Mouse (Mus musculus) embryonic facial prominence, embryonic 10.5 days (tissue): ENCODE measurements around the gene Senp2. TPM values are rescaled to one million over a fixed set of nuclear protein-coding genes. Genes with fewer than 3 reads are reported as not detected.

Experiments
- DNase-seq: peaks from one replicate; pipeline ENCODE4 v3.0.0-alpha.2; 2017; ENCODE audit warnings: low spot score
- H3K27ac ChIP-seq: fragments of 300-500 bp; sonication (generic); replicated peaks from 2 replicates; pipeline ENCODE4 v1.5.1; 2016; ENCODE audit warnings: mild to moderate bottlenecking
- H3K27me3 ChIP-seq: fragments of 300-500 bp; sonication (generic); replicated peaks from 2 replicates; pipeline ENCODE4 v1.6.1; 2016; ENCODE audit warnings: low read depth, mild to moderate bottlenecking; ENCODE audit not compliant: poor library complexity, severe bottlenecking
- H3K36me3 ChIP-seq: fragments of 300-500 bp; sonication (generic); replicated peaks from 2 replicates; pipeline ENCODE4 v1.6.1; 2016; ENCODE audit warnings: mild to moderate bottlenecking, moderate library complexity
- H3K4me1 ChIP-seq: fragments of 300-500 bp; sonication (generic); 2 replicates; pipeline ENCODE4 v1.6.1; 2016
- H3K4me3 ChIP-seq: fragments of 300-500 bp; sonication (generic); 2 replicates; pipeline ENCODE4 v1.5.1; 2016; ENCODE audit warnings: mild to moderate bottlenecking, moderate library complexity
- H3K9me3 ChIP-seq: fragments of 300-500 bp; sonication (generic); 2 replicates; pipeline ENCODE4 v1.6.1; 2016; ENCODE audit warnings: mild to moderate bottlenecking
- WGBS: fragments of 180-500 bp; shearing (Covaris S2); methylation state at CpG from one replicate; pipeline ENCODE4 v1.1.7; 2016; 5-methylcytosine and 5-hydroxymethylcytosine counted together
- polyA plus RNA-seq: library from polyadenylated mRNA; unstranded; fragments of >200 nt; fragmentation: Nextera tagmentation; extraction: Ambion mirVana; gene quantifications from 2 replicates; pipeline ENCODE4 v1.2.1, GENCODE M21; 2016

The Senp2 gene
- polyA plus RNA-seq, 1 experiment from 2014 or later, result 69.1 TPM

DNA sequence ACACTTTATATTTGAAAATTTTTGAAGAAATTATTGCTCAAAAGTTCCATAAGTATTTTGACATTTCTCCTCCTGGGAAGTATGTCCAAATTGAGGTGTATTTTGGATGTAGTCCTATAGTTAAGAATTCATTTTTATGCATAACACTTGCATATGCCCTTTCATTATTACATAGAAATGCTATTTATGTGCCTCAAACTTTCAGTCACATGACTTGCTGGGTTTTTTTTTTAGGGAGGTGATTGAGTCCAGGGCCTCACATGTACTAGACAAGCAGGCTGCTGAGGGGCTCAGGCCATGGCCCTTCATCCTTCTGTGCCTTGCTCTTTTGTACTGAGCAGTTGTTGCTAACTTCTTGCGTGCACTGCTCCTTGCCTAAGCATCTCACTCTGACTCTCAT lies 30.7 kb downstream of the Senp2 start:
- Histone ChIP-seq H3K4me3 (no peak overlapping the region), H3K4me1 (no peaks in the 10 kb centered on the region), H3K36me3 (peaks cover 90% of the 10 kb centered on the region), H3K27ac (no peak overlapping the region), H3K9me3 (no peaks in the 10 kb centered on the region), H3K27me3 (no peaks in the 10 kb centered on the region)
- no peak for DNase-seq
- WGBS, result 97% methylated on average over 1 of the region's 1 CpGs

GRCm38 (mm10) chr16:22043830-22044229 lies 34.5 kb downstream of the Senp2 start:
- no peak for DNase-seq
- Histone ChIP-seq H3K4me1 (no peaks in the 10 kb centered on the region), H3K27me3 (no peaks in the 10 kb centered on the region), H3K9me3 (no peaks in the 10 kb centered on the region), H3K4me3 (no peak overlapping the region), H3K27ac (no peak overlapping the region), H3K36me3 (peaks cover 97% of the 10 kb centered on the region)
- WGBS, result 89% methylated on average over 4 of the region's 4 CpGs

DNA sequence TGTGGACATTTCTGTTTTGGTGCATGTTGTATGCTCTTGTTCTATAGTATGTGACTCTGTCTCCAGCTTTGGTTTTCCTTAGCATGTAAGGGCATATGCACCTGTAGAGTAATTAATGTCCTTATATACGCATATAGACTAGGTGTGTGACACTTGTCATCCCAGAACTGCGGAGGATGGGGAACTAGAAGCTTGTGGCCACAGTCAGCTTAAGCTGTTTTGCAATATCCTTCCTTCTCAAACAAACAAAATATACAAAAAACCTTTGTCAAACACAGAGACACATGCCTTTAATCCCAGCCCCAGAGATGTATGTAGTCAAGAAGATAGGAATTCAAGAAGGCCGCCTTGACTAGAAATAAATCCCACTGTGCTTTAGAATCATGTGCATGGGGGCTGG lies 36.6 kb downstream of the Senp2 start:
- no peak for DNase-seq
- Histone ChIP-seq H3K36me3 (peaks cover 82% of the 10 kb centered on the region), H3K4me1 (no peaks in the 10 kb centered on the region), H3K27ac (no peak overlapping the region), H3K4me3 (no peak overlapping the region), H3K9me3 (no peaks in the 10 kb centered on the region), H3K27me3 (no peaks in the 10 kb centered on the region)
- 96% methylated on average over 3 of the region's 3 CpGs for WGBS

DNA sequence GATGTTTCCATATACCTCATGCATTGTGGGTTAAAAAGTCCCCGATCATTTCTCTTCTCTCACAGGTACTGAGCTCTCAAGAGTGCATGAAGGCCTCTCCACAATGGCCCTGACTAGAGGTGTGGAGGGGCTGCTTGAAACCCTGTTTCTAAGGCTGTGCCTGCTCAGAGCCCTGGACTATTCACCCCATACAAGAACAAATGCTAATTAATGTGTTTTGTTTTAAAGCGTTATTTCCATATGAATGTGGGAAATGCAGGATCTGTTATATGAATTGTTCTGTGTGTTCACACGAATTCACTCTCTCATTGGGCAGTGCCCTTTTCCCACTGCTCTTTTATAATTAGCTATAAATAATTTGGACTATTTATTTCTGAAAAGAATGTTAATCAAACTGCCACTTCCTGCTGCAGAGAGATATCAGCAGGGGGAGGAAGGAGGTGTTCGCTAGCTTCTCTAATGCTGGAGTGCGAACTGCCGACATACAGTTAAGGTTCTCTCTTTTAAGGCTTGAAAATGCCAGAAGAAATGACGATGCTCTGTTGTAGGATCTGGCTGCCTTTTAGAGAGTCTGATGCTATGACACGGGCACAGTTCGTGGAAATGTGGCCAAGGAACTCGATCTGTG lies 37.6 kb downstream of the Senp2 start:
- H3K9me3 ChIP-seq, result no peaks in the 10 kb centered on the region
- 94% methylated on average over 10 of the region's 10 CpGs for WGBS
- peaks cover 73% of the 10 kb centered on the region for H3K36me3 ChIP-seq
- H3K27me3 ChIP-seq, result no peaks in the 10 kb centered on the region
- no peak for DNase-seq
- no peaks in the 10 kb centered on the region for H3K4me1 ChIP-seq
- H3K27ac ChIP-seq, result no peak overlapping the region
- no peak overlapping the region for H3K4me3 ChIP-seq

- WGBS, result 94% methylated on average over 21 of the region's 21 CpGs
- H3K4me1 ChIP-seq, result no peaks in the 10 kb centered on the region
- H3K4me3 ChIP-seq, result no peak overlapping the region
- DNase-seq, result no peak
- no peaks in the 10 kb centered on the region for H3K27me3 ChIP-seq
- no peak overlapping the region for H3K27ac ChIP-seq
- H3K36me3 ChIP-seq, result peaks cover 35% of the 10 kb centered on the region
- 0 out of 2 replicates have a peak, but pooled peaks cover 3% of the 10 kb centered on the region for H3K9me3 ChIP-seq
Observed at GRCm38 (mm10) chr16:22053411-22053810, 44.1 kb downstream of the Senp2 start.

- WGBS, result 86% methylated on average over 6 of the region's 6 CpGs
- Histone ChIP-seq H3K27ac (no peak overlapping the region), H3K4me1 (no peaks in the 10 kb centered on the region), H3K27me3 (no peaks in the 10 kb centered on the region), H3K36me3 (peaks cover 66% of the 10 kb centered on the region), H3K9me3 (0 out of 2 replicates have a peak, but pooled peaks cover 3% of the 10 kb centered on the region), H3K4me3 (no peak overlapping the region)
- DNase-seq, result no peak
Observed at GRCm38 (mm10) chr16:22057498-22057897, 48.2 kb downstream of the Senp2 start.

GRCm38 (mm10) chr16:22058871-22059270 lies 49.6 kb downstream of the Senp2 start:
- Histone ChIP-seq H3K4me3 (no peak overlapping the region), H3K4me1 (no peaks in the 10 kb centered on the region), H3K27me3 (no peaks in the 10 kb centered on the region), H3K36me3 (peaks cover 73% of the 10 kb centered on the region), H3K27ac (no peak overlapping the region), H3K9me3 (0 out of 2 replicates have a peak, but pooled peaks cover 3% of the 10 kb centered on the region)
- no peak for DNase-seq
- WGBS, result 94% methylated on average over 7 of the region's 7 CpGs

- Histone ChIP-seq H3K4me3 (no peak overlapping the region), H3K36me3 (peaks cover 87% of the 10 kb centered on the region), H3K27ac (no peak overlapping the region), H3K4me1 (no peaks in the 10 kb centered on the region), H3K27me3 (no peaks in the 10 kb centered on the region), H3K9me3 (no peaks in the 10 kb centered on the region)
- no peak for DNase-seq
- 92% methylated on average over 10 of the region's 10 CpGs for WGBS
Observed at GRCm38 (mm10) chr16:22060416-22060815, 51.1 kb downstream of the Senp2 start.

DNA sequence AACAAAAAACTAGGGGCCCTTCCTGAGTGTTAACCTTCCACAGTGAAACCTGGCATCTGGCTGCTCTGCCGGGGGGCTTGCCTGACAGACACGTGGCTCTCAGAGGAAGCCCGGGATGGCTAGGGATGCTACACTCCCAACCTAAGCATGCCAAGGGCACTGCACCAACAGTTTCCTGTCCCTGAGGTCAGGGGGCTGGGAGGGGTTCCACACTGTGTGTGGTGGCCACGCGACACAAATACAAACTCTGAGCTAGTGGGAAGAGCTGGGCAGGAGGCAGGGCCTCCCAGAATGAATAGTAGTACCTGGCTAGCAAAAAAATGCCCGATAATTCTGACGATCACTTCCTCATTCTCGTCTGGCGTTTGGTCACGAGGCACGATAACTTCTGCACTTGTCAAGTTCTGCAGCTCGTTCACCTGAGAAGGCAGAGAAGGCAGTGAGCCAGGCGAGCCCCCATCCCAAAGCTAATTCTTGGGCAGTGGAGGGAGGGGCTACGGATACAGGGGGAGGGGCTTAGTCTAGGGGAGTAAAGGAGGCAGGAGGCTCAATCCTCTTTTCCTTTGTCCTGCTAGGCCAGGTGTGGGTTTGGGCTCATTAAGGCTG lies 52.4 kb downstream of the Senp2 start:
- no peak for DNase-seq
- no peaks in the 10 kb centered on the region for H3K9me3 ChIP-seq
- no peaks in the 10 kb centered on the region for H3K4me1 ChIP-seq
- peaks cover 99% of the 10 kb centered on the region for H3K36me3 ChIP-seq
- no peak overlapping the region for H3K27ac ChIP-seq
- WGBS, result 88% methylated on average over 14 of the region's 14 CpGs
- H3K27me3 ChIP-seq, result no peaks in the 10 kb centered on the region
- H3K4me3 ChIP-seq, result no peak overlapping the region

DNA sequence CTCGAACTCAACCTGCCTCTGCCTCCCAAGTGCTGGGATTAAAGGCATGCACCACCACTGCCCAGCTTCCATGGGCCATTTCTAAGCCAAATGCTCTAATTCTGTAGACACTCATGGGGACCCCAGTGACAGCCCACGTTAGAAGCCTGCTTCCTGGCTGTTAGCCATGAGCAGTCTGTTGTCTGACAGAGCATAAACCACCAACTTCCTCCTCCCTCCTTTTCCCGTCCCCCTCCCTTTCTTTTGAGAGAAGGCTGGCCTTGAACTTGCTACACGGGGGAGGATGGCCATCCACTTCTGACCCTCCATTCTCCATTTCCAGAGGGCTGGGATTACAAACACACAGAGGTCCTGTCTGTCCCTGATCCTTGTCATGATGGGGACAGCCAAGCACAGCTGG lies 53.0 kb downstream of the Senp2 start:
- peaks cover 99% of the 10 kb centered on the region for H3K36me3 ChIP-seq
- 85% methylated on average over 4 of the region's 4 CpGs for WGBS
- H3K4me1 ChIP-seq, result no peaks in the 10 kb centered on the region
- H3K27ac ChIP-seq, result no peak overlapping the region
- no peaks in the 10 kb centered on the region for H3K9me3 ChIP-seq
- no peaks in the 10 kb centered on the region for H3K27me3 ChIP-seq
- no peak overlapping the region for H3K4me3 ChIP-seq
- no peak for DNase-seq

GRCm38 (mm10) chr16:22065536-22065935 lies 56.3 kb downstream of the Senp2 start:
- peaks cover 100% of the 10 kb centered on the region for H3K36me3 ChIP-seq
- no peak overlapping the region for H3K4me3 ChIP-seq
- DNase-seq, result no peak
- no peaks in the 10 kb centered on the region for H3K27me3 ChIP-seq
- H3K27ac ChIP-seq, result no peak overlapping the region
- no peaks in the 10 kb centered on the region for H3K9me3 ChIP-seq
- no peaks in the 10 kb centered on the region for H3K4me1 ChIP-seq

GRCm38 (mm10) chr16:22067406-22067805 lies 58.1 kb downstream of the Senp2 start:
- H3K4me3 ChIP-seq, result no peak overlapping the region
- no peak overlapping the region for H3K27ac ChIP-seq
- H3K36me3 ChIP-seq, result peaks cover 100% of the 10 kb centered on the region
- 96% methylated on average over 8 of the region's 8 CpGs for WGBS
- no peaks in the 10 kb centered on the region for H3K4me1 ChIP-seq
- H3K27me3 ChIP-seq, result no peaks in the 10 kb centered on the region
- no peaks in the 10 kb centered on the region for H3K9me3 ChIP-seq
- no peak for DNase-seq

- Histone ChIP-seq H3K9me3 (no peaks in the 10 kb centered on the region), H3K36me3 (peaks cover 100% of the 10 kb centered on the region), H3K27ac (no peak overlapping the region), H3K27me3 (no peaks in the 10 kb centered on the region), H3K4me1 (peaks cover 8% of the 10 kb centered on the region), H3K4me3 (no peak overlapping the region)
- WGBS, result 85% methylated on average over 7 of the region's 7 CpGs
- DNase-seq, result no peak
Observed at GRCm38 (mm10) chr16:22071361-22071760, 62.1 kb downstream of the Senp2 start.
